Mouse (Mus musculus) layer of hippocampus, postnatal 36 days (tissue): ENCODE results near the gene Gm2663. TPM values are rescaled to one million over a fixed set of nuclear protein-coding genes. Genes with fewer than 3 reads are reported as not detected.
A peak's percentile ranks its signal among the peaks of the same experiment; 100 is the strongest.
"Not testable (repeated sequence)": the region's sequence is repeated elsewhere in the genome, so short reads cannot be mapped to it uniquely, and the experiment has no call there.

Experiments
- DNase-seq, 2 experiments: peaks; one replicate each; pipeline ENCODE4 v3.0.0; 2022
- total RNA-seq, 2 experiments: library from RNA; stranded (reverse); gene quantifications; 2 replicates each; pipeline ENCODE4 v1.2.3; 2021

Gm2663 gene
- not detected for total RNA-seq

- not testable (repeated sequence) for DNase-seq
These were observed at the start of gene Gm2663 for GRCm38 (mm10) chr6:40999379-40999778. Gene Gm2663, minus strand, starts transcription at chr6:40999479.

DNA sequence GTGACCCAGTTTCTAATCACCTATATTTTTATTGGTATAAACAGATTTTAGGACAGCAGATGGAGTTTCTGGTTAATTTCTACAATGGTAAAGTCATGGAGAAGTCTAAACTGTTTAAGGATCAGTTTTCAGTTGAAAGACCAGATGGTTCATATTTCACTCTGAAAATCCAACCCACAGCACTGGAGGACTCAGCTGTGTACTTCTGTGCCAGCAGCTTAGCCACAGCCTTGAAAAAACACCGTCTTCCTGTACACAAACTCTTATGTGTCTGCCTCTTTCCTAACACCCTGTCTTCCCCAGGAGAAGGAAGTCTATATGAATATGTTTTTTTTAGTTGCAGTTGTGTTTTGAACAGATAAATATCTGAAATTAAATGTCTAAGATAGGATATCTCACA is 49.3 kb upstream of the Gm2663 start:
- peak in 1 of 2 experiments; percentile 5 for DNase-seq

DNA sequence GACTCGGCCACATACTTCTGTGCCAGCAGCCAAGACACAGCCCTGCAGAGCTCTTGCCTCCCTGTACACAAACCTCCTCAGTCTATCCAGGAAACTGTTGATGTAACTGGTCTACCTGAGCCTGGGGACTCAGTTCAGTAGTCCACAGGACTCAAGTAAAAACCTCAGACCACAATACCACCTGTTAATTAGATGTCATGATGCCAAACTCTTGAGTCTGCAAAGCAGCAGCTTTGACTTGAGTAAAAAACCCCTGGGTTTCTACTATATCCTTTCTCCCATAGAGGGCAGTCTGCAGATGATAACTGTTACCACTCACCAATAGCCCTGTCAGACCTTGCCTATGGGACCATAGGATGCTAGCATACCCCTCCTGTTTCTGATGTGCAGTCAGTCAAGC is 48.7 kb upstream of the Gm2663 start:
- DNase-seq, result no peak

DNA sequence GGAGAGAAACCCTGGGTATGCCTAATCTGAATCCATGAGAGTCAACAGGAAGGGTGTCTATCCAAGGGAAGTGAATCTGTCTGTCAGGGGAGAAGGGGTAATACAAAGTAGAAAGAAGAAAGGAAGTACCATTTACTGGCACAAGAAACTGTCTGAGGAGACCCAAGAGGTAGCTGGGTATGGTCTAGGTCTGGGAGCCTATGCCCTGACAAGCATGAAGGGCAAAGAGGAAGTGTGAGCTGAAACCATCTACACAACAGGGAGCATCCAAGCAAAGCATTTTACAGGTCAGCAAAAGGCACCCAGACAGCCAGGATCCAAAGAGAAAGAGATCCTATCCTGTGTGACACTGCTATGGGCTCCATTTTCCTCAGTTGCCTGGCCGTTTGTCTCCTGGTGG is 47.9 kb upstream of the Gm2663 start:
- no peak for DNase-seq

DNA sequence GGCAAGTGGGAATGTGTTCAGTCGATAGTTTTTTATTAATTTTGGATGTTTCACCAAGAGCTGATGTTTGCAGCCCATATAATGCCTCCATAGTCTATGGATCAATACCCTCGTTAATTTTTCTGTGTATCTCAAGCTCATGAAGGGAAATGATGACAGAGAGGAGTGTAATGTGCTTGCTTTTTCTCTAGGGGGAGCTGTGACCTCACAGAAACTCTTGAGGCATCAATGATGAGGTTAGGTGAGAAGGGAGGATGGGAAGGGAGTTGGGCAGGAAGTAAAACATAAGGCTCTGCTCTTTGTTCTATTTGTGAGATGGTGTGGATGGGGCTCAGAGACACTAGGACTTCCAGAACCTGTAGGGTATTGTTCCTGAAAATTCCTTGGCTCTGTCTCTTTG is 47.3 kb upstream of the Gm2663 start:
- no peak for DNase-seq

DNA sequence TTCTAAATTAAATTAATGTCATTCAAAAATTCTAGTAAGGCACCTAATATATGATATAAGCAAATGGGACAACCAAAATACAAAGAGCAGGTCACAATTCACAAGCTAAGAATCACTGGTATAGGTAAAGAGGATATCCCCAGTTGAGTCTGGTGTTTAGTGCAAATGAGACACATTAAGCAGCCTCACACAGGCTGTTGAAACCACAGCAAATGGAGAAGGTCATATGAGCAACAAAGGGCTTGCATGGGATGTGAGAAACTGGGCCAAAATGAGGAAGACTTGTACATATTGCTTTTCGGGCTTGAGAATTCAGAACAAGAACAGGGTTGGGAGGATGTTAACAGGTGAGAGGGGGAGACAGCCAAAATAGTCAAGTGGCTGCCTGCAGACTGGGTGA is 45.5 kb upstream of the Gm2663 start:
- DNase-seq, result no peak

DNA sequence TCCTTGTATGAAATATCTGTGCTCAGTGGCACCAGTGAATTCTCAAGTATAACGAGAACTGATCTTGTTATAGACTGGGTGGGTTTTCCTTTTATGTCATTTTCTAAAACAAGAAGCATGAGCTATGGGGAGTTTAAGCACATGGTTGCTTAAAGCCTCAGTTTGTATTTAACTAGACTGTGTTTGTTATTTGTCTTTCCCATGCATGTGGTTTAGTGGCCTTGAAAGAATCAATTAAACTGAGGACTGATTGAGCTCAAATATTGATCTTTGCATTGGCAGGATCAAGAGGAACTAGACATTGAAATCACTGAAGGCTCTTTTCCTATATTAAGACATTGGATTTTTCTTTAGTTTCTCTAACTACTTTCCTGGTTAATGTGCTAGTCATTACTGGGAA is 45.0 kb upstream of the Gm2663 start:
- no peak for DNase-seq

- no peak for DNase-seq
These were observed 36.1 kb upstream of the Gm2663 start, which contains the start of gene 2210010C04Rik for GRCm38 (mm10) chr6:41035409-41035808. Gene 2210010C04Rik, minus strand, starts transcription at chr6:41035509.

GRCm38 (mm10) chr6:41032802-41033201 is 33.5 kb upstream of the Gm2663 start:
- DNase-seq, result no peak

DNA sequence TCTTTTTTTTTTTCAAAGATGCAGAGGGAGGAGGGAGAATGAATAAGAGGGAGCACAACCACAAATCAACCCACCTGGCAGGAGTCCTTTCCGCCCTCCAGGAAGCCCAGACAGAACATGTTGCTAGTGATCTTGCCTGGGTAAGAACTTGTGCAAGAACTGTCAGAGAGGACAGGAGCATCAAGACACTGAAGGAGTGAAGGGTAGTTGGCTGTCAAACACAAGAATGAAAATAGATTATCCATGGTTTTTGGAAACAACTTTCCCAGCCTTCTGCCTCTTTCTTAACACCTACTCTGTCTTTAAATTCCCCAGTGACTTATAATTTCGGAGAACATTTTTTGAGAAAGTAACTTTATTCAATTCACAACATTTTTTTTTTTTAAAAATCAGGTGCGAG is 33.0 kb upstream of the Gm2663 start:
- DNase-seq, result no peak

- no peak for DNase-seq
These were observed 31.5 kb upstream of the Gm2663 start for GRCm38 (mm10) chr6:41030821-41031220.

GRCm38 (mm10) chr6:41027053-41027452 is 27.8 kb upstream of the Gm2663 start:
- no peak for DNase-seq

DNA sequence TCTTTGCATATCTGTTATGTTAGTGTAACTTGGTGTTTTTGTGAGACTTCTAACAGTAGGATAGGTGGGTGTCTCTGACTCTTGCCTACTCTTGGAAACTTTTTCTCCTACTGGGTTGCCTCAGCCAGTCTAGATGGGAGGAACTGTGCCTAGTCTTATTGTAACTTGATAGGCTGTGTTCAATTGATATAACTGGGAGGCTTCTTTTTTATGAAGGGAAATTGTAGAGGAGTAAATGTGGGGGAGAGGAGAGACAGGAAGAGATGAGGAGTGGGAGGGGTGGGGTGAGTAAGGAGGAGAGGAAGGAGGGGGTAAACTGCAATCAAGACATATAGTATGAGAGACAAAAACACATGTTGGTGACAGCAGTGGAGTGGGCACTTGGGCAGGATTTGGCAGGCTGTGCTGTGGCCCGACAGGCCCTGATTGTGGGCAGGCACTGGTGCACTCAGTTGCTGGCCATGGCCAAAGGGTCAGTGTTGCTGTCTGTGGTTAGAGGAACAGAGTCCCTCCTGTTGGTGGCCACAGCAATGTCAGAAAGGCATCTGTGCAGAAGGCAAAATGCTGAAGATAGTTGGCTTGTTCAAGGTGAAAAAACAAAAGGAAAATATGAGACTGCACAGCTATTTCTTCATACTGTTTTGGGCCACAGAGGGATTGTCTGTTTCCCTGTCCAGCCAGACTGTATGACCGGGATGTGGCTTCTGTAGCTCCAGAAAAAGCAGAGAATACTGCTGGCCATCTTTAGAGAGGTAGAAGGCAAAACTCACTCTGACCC is 26.8 kb upstream of the Gm2663 start:
- DNase-seq, result no peak

GRCm38 (mm10) chr6:41019140-41019539 is 19.9 kb upstream of the Gm2663 start:
- DNase-seq, result no peak

- no peak for DNase-seq
These were observed 19.4 kb upstream of the Gm2663 start for GRCm38 (mm10) chr6:41018629-41019028.

- DNase-seq, result no peak
These were observed 15.8 kb upstream of the Gm2663 start for GRCm38 (mm10) chr6:41015065-41015464.

DNA sequence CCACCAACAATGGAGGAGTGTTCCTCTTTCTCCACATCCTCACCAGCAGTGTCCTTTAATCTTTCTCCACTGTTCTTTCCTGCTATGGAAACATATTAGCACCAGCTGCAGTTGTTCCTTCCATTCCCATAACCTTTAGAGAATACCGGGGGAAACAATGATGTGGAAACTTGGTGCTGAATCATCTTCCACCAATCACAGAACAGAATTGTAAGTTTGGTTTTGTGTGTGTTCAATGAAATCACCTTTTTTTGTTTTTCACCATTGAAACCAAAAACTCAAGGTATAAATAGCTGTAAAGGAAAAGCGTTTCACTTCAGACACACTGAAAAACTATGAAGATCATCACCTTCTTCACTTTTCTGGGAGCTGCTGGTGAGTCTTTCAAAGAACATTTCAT is 34.8 kb downstream of the Gm2663 start, which contains the start of gene 1810009J06Rik:
Gene 1810009J06Rik, plus strand, starts transcription at position 301 of the 400 bp plus-strand sequence.
- DNase-seq, result not testable (repeated sequence)

- DNase-seq, result no peak
These were observed 45.6 kb downstream of the Gm2663 start for GRCm38 (mm10) chr6:40953716-40954115.

- DNase-seq, result no peak
These were observed 47.5 kb downstream of the Gm2663 start, which contains the start of gene Gm4744 for GRCm38 (mm10) chr6:40951770-40952169. Gene Gm4744, minus strand, starts transcription at chr6:40951870.

Other genes with a start within 250 kb of the Gm2663 start
- gene Moxd2, start 112.0 kb downstream of the Gm2663 start, total RNA-seq, result not detected
- gene Prss58, start 99.1 kb downstream of the Gm2663 start, total RNA-seq, result not detected
- gene 1700074P13Rik, start 58.9 kb downstream of the Gm2663 start, total RNA-seq, result not detected
- gene Gm4744, start 47.6 kb downstream of the Gm2663 start, total RNA-seq, result not detected
- gene 1810009J06Rik, start 34.7 kb downstream of the Gm2663 start, total RNA-seq, result not detected
- not detected for gene 2210010C04Rik, start 36.0 kb upstream of the Gm2663 start, total RNA-seq